Mouse (Mus musculus) spleen, adult 2 months (tissue): Measurements from ENCODE around the gene Dnajc9. TPM values are rescaled to one million over a fixed set of nuclear protein-coding genes. Genes with fewer than 3 reads are reported as not detected.

Source experiments
- DNase-seq, 2 experiments: peaks; one replicate each; pipeline versions ENCODE4 v3.0.0 to v3.0.0-alpha.2; 2012 to 2021; ENCODE audit warnings: low spot score in 2 of 2, low read depth in 1 of 2
- H3K27ac ChIP-seq: fragments of 200-500 bp; 2 replicates; pipeline ENCODE4 v1.5.1; 2012; ENCODE audit warnings: low read length, inconsistent platforms; ENCODE audit not compliant: insufficient read depth
- H3K27me3 ChIP-seq: fragments of 200-500 bp; 2 replicates; pipeline ENCODE4 v1.6.1; 2012; ENCODE audit warnings: mild to moderate bottlenecking, moderate library complexity, low read length, inconsistent platforms; ENCODE audit not compliant: control insufficient read depth, insufficient read depth
- H3K36me3 ChIP-seq: fragments of 200-500 bp; 2 replicates; pipeline ENCODE4 v1.6.1; 2012; ENCODE audit warnings: mild to moderate bottlenecking, low read length, inconsistent platforms; ENCODE audit not compliant: control insufficient read depth, insufficient read depth
- H3K4me1 ChIP-seq: fragments of 200-500 bp; 2 replicates; pipeline ENCODE4 v1.6.1; 2011; ENCODE audit warnings: inconsistent platforms; ENCODE audit not compliant: control insufficient read depth, insufficient read depth, insufficient read length
- H3K4me3 ChIP-seq: fragments of 200-500 bp; 2 replicates; pipeline ENCODE4 v1.5.1; 2011; ENCODE audit warnings: mild to moderate bottlenecking, inconsistent platforms; ENCODE audit not compliant: insufficient read depth, insufficient read length; ENCODE audit errors: extremely low read depth
- CTCF ChIP-seq: fragments of 200-500 bp; IDR thresholded peaks from 2 replicates; pipeline ENCODE4 v1.5.1; 2011; ENCODE audit warnings: mild to moderate bottlenecking, inconsistent platforms; ENCODE audit not compliant: insufficient read depth, insufficient read length, insufficient replicate concordance; ENCODE audit errors: extremely low read depth
- POLR2A ChIP-seq: fragments of 200-500 bp; IDR thresholded peaks from 2 replicates; pipeline ENCODE4 v1.6.1; 2011; ENCODE audit warnings: low read depth, low read length, inconsistent platforms
- WGBS: fragments of 180-500 bp; shearing (Covaris S2); methylation state at CpG from one replicate; pipeline ENCODE4 v1.1.7; 2018; 5-methylcytosine and 5-hydroxymethylcytosine counted together
- polyA plus RNA-seq: library from polyadenylated mRNA; depleted of rRNA; stranded (reverse); fragments of >200 nt; gene quantifications from 2 replicates; pipeline ENCODE4 v1.2.3, GENCODE M21; 2012

The Dnajc9 gene
- polyA plus RNA-seq, 1 experiment, result 50.8 TPM

GRCm38 (mm10) chr14:20379753-20380430 lies 8.8 kb downstream of the Dnajc9 start:
- H3K4me1 ChIP-seq, result peaks cover 13% of the 10 kb centered on the region; the same call in 1 of the 2 replicates
- TF ChIP-seq CTCF (no peak), POLR2A (no peak)
- H3K27ac ChIP-seq, result peak overlapping the region; percentile 93
- peak; percentile 63 to 65 for DNase-seq
- 25% methylated on average over 9 of the region's 9 CpGs for WGBS
- H3K4me3 ChIP-seq, result peak overlapping the region; percentile 41; the same call in 1 of the 2 replicates
- no peaks in the 10 kb centered on the region for H3K27me3 ChIP-seq
- H3K36me3 ChIP-seq, result peaks cover 13% of the 10 kb centered on the region

DNA sequence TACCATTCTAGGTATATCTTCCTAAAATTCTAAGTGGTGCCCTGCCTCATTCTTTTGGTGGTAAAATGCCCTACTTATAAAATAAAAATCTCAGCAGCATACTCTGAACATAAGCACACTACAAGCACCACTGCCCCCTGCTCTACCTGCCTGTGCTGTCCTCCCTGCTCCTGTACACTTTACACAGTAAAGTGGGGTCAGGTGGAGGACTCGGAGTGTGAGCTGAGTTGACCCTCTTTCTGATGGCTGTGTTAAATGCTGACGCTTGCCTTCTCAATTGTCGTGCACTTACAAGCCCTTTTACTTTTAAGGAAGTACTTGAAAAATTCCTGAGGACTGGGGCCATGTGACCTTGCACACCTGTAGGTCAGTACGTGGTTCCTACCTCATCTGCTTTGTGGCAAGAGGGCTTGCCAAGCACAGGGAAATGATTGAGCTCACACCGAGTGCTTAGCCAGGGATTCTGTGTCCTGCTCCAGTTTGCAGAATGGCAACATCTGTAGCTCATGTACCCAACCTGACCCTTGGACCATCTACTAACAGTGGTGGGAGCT lies 9.5 kb downstream of the Dnajc9 start:
- 31% methylated on average over 5 of the region's 5 CpGs for WGBS
- Histone ChIP-seq H3K27me3 (no peaks in the 10 kb centered on the region), H3K4me3 (peak overlapping the region; percentile 41), H3K36me3 (peaks cover 15% of the 10 kb centered on the region), H3K27ac (peak overlapping the region; percentile 93), H3K4me1 (peaks cover 13% of the 10 kb centered on the region; the same call in 1 of the 2 replicates)
- peak; percentile 18 to 32 for DNase-seq
- TF ChIP-seq POLR2A (no peak), CTCF (no peak)

DNA sequence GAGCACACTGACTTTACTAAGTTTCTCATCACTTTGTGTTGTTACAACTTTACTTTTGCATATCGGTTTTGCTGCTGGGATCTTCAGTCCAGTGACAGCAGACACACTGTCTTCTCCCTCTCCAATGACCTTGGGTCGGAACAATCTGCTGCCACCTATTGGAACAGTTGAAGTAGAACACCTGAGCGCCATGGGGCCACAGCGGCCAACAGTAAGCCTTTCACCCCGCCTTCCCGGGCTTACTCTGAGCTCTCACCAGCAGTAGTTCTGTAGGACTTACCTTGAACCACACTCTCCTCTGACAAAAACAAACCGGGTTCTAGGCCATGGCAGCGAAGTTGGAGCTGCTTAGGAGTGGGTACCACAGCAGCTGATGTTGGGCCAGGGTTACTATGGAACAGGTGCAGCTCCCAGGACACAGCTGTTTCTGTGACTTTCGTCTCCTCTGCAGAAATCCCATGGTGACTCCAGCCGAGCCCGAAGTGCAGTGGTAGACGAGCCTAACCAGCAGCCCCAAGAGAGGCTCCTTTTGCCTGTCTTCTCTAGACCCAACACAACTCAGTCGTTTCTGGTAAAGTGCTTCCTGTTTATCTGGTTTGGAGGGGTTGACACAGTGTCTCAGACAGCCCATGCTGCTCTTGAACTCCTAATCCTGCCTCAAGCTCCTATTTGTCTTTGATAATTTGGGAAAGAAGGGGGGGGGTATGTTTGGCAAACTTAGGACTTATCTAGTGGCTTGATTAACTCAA lies 10.2 kb downstream of the Dnajc9 start:
- TF ChIP-seq CTCF (peak; percentile 77; the same call in 1 of the 2 replicates), POLR2A (no peak)
- Histone ChIP-seq H3K4me1 (peaks cover 13% of the 10 kb centered on the region; the same call in 1 of the 2 replicates), H3K27ac (peak overlapping the region; percentile 93), H3K36me3 (peaks cover 16% of the 10 kb centered on the region), H3K27me3 (no peaks in the 10 kb centered on the region), H3K4me3 (peak overlapping the region; percentile 62)
- WGBS, result 12% methylated on average over 13 of the region's 13 CpGs
- DNase-seq, result peak; percentile 69

GRCm38 (mm10) chr14:20377112-20377521 lies 11.6 kb downstream of the Dnajc9 start:
- no peak for DNase-seq
- no peak overlapping the region for H3K27ac ChIP-seq
- 80% methylated on average over 4 of the region's 4 CpGs for whole genome bisulfite sequencing
- H3K27me3 ChIP-seq, result no peaks in the 10 kb centered on the region
- H3K4me3 ChIP-seq, result no peak overlapping the region
- H3K36me3 ChIP-seq, result peaks cover 13% of the 10 kb centered on the region
- peaks cover 13% of the 10 kb centered on the region for H3K4me1 ChIP-seq
- TF ChIP-seq POLR2A (no peak), CTCF (no peak)

DNA sequence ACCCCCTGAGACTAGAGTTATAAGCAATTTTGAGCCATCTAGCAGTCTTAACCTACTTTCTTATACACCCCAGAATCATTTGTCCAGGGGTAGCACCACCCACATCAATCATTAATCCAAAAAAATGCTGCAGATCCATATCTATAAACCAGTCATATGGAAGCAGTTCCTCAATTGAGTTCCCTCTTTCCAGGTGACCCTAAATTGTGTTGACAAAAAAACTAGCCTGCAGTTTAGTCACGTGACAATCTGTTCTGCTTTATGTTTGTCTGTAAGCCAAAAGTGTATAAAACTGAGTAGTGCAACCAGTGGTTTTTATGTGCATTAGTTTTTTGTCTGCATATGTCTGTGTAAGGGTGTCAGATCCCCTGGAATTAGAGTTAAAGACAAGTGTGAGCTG lies 16.9 kb downstream of the Dnajc9 start:
- peaks cover 13% of the 10 kb centered on the region for H3K36me3 ChIP-seq
- H3K27me3 ChIP-seq, result no peaks in the 10 kb centered on the region
- WGBS, result 63% methylated on average over 1 of the region's 1 CpGs
- H3K4me1 ChIP-seq, result peaks cover 7% of the 10 kb centered on the region
- H3K4me3 ChIP-seq, result no peak overlapping the region
- peak overlapping the region; percentile 23; the same call in 1 of the 2 replicates for H3K27ac ChIP-seq
- TF ChIP-seq POLR2A (no peak), CTCF (no peak)
- DNase-seq, result no peak

DNA sequence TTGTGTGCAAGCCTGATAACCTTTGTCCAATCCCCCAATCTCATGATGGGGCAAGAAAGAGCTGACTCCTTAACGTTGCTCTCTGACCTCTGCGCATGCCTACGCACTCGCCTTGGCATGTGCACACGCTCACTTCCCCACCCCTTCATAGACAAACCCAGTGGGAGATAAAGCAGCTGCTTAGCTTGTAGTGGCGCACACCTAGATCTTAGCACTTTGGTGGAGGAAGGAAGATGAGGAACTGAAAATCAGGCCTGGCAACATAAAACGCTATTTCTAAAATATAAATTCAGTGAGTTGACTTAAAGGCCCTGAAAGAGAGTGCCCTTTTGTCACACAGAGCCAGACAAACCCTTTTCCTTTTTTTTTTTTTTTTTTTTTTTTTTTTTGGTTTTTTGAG lies 17.9 kb downstream of the Dnajc9 start:
- DNase-seq, result peak; percentile 47 to 64
- H3K27me3 ChIP-seq, result no peaks in the 10 kb centered on the region
- 28% methylated on average over 7 of the region's 7 CpGs for WGBS
- peaks cover 7% of the 10 kb centered on the region for H3K4me1 ChIP-seq
- H3K27ac ChIP-seq, result peak overlapping the region; percentile 56; the same call in 1 of the 2 replicates
- peaks cover 14% of the 10 kb centered on the region for H3K36me3 ChIP-seq
- no peak overlapping the region for H3K4me3 ChIP-seq
- TF ChIP-seq CTCF (no peak), POLR2A (0 out of 2 replicates have a peak, but pooled peaks have one; percentile 3)
